Mouse (Mus musculus) liver, adult (tissue): ENCODE measurements around the gene 2010111I01Rik.
A peak's percentile ranks its signal among the peaks of the same experiment; 100 is the strongest.

Experiments
- GATA4 ChIP-seq: IDR thresholded peaks from 2 replicates; pipeline ENCODE4 v1.6.1; 2014; ENCODE audit warnings: mild to moderate bottlenecking, low read length; ENCODE audit not compliant: insufficient replicate concordance

The 2010111I01Rik gene

GRCm38 (mm10) chr13:63171347-63172096 lies 206.8 kb downstream of the 2010111I01Rik start:
- TF ChIP-seq GATA4, result no peak

GRCm38 (mm10) chr13:63172097-63172445 lies 207.4 kb downstream of the 2010111I01Rik start:
- TF ChIP-seq GATA4, result no peak

GRCm38 (mm10) chr13:63174252-63175020 lies 209.7 kb downstream of the 2010111I01Rik start:
- peak; percentile 44; the same call in 1 of the 2 replicates for TF ChIP-seq GATA4

- no peak for TF ChIP-seq GATA4
Observed at GRCm38 (mm10) chr13:63176131-63176530, 211.4 kb downstream of the 2010111I01Rik start.

GRCm38 (mm10) chr13:63177232-63177631 lies 212.5 kb downstream of the 2010111I01Rik start:
- no peak for TF ChIP-seq GATA4

GRCm38 (mm10) chr13:63180641-63181235 lies 216.0 kb downstream of the 2010111I01Rik start:
- no peak for TF ChIP-seq GATA4

GRCm38 (mm10) chr13:63184946-63185345 lies 220.3 kb downstream of the 2010111I01Rik start:
- no peak for TF ChIP-seq GATA4

GRCm38 (mm10) chr13:63186217-63186616 lies 221.5 kb downstream of the 2010111I01Rik start:
- no peak for TF ChIP-seq GATA4

GRCm38 (mm10) chr13:63186642-63187041 lies 221.9 kb downstream of the 2010111I01Rik start:
- TF ChIP-seq GATA4, result no peak

- TF ChIP-seq GATA4, result no peak
Observed at GRCm38 (mm10) chr13:63187145-63188143, 222.8 kb downstream of the 2010111I01Rik start.

- TF ChIP-seq GATA4, result no peak
Observed at GRCm38 (mm10) chr13:63188306-63188705, 223.6 kb downstream of the 2010111I01Rik start.

GRCm38 (mm10) chr13:63188811-63189210 lies 224.1 kb downstream of the 2010111I01Rik start:
- no peak for TF ChIP-seq GATA4

GRCm38 (mm10) chr13:63193423-63193822 lies 228.7 kb downstream of the 2010111I01Rik start:
- no peak for TF ChIP-seq GATA4

- no peak for TF ChIP-seq GATA4
Observed at GRCm38 (mm10) chr13:63198038-63198437, 233.3 kb downstream of the 2010111I01Rik start.

- no peak for TF ChIP-seq GATA4
Observed at GRCm38 (mm10) chr13:63199588-63199987, 234.9 kb downstream of the 2010111I01Rik start.
